ENCODE assay signal across 7 mouse cellular contexts in the genomic region with DNA sequence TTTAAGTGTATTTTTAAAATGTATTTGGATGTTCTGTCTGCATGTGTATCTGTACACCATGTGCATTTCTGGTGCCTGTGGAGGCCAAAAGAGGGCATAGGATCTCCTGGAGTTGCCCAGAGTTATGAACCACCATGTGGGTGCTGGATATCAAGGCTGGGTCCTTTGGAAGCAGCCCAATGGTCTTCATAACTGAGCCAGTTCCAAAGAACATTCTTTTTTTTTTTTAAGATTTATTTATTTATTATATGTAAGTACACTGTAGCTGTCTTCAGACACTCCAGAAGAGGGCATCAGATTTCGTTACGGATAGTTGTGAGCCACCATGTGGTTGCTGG. TPM values are rescaled to one million over a fixed set of nuclear protein-coding genes. Genes with fewer than 3 reads are reported as not detected.
DNase-seq lines count a peak whose midpoint lies in the region; ATAC-seq lines count a peak whose summit lies in the region.
"Not testable (repeated sequence)": the region's sequence is repeated elsewhere in the genome, so short reads cannot be mapped to it uniquely, and the experiment has no call there.

No protein-coding gene starts in this region.

- peak overlapping the region; percentile 63; the same call in 1 of the 2 replicates for H3K4me2 ChIP-seq in forebrain, embryonic 11.5 days (ENCODE audit: low read depth, low read length, severe bottlenecking)
- peak overlapping the region; percentile 67 for H3K4me2 ChIP-seq in hindbrain, embryonic 15.5 days
- peak overlapping the region; percentile 66 for H3K4me2 ChIP-seq in limb, embryonic 12.5 days
- H3K4me2 ChIP-seq in neural tube, embryonic 11.5 days (ENCODE audit: low read depth), result peak overlapping the region; percentile 64

- not testable (repeated sequence) for H3K27ac ChIP-seq in forebrain, embryonic 11.5 days (ENCODE audit: low read depth, low read length); limb, embryonic 12.5 days; midbrain, embryonic 10.5 days (replicated peaks); neural tube, embryonic 11.5 days (ENCODE audit: low read depth, low read length)
- peak overlapping the region; percentile 77 for H3K27ac ChIP-seq in hindbrain, embryonic 15.5 days (replicated peaks)

- H3K9ac ChIP-seq in forebrain, embryonic 11.5 days (ENCODE audit: low read length); limb, embryonic 12.5 days (replicated peaks); neural tube, embryonic 11.5 days (ENCODE audit: low read length): not testable (repeated sequence)
- H3K9ac ChIP-seq in hindbrain, embryonic 15.5 days, result peak overlapping the region; percentile 29; the same call in 1 of the 2 replicates

- DNase-seq in cerebellum, adult 9-10 months, result peak; percentile 63
- not testable (repeated sequence) for DNase-seq in forebrain, embryonic 11.5 days (ENCODE audit: low spot score); midbrain, embryonic 10.5 days (ENCODE audit: low spot score); neural tube, embryonic 11.5 days (ENCODE audit: low spot score)
- DNase-seq in heart, adult 11 months, result peak; percentile 84

- H3K27me3 ChIP-seq in forebrain, embryonic 11.5 days (ENCODE audit: control insufficient read depth, insufficient read depth, low read length); hindbrain, embryonic 15.5 days; limb, embryonic 12.5 days; midbrain, embryonic 10.5 days (ENCODE audit: low read depth, poor library complexity, severe bottlenecking); neural tube, embryonic 11.5 days (ENCODE audit: control insufficient read depth, insufficient read depth, low read length): not testable (repeated sequence)

- H3K9me3 ChIP-seq in forebrain, embryonic 11.5 days (ENCODE audit: control insufficient read depth, low read length); hindbrain, embryonic 15.5 days; limb, embryonic 12.5 days; midbrain, embryonic 10.5 days (replicated peaks); neural tube, embryonic 11.5 days (ENCODE audit: control insufficient read depth, low read length): not testable (repeated sequence)

- H3K4me1 ChIP-seq in forebrain, embryonic 11.5 days (replicated peaks; ENCODE audit: control insufficient read depth, insufficient read depth, low read length); limb, embryonic 12.5 days (replicated peaks); neural tube, embryonic 11.5 days (ENCODE audit: control insufficient read depth, insufficient read depth, low read length): not testable (repeated sequence)
- peaks cover 27% of the 10 kb centered on the region for H3K4me1 ChIP-seq in hindbrain, embryonic 15.5 days (replicated peaks)
- peaks cover 23% of the 10 kb centered on the region for H3K4me1 ChIP-seq in midbrain, embryonic 10.5 days

- not testable (repeated sequence) for H3K4me3 ChIP-seq in forebrain, embryonic 11.5 days (ENCODE audit: low read depth, low read length)
- peak overlapping the region; percentile 94 for H3K4me3 ChIP-seq in hindbrain, embryonic 15.5 days
- peak overlapping the region; percentile 83; the same call in 1 of the 2 replicates for H3K4me3 ChIP-seq in limb, embryonic 12.5 days (replicated peaks)
- peak overlapping the region; percentile 91 for H3K4me3 ChIP-seq in midbrain, embryonic 10.5 days
- peak overlapping the region; percentile 79; the same call in 1 of the 2 replicates for H3K4me3 ChIP-seq in neural tube, embryonic 11.5 days (ENCODE audit: low read depth, low read length)

- WGBS in forebrain, embryonic 11.5 days, result 80% methylated on average over 2 of the region's 2 CpGs
- WGBS in hindbrain, embryonic 15.5 days, result 77% methylated on average over 2 of the region's 2 CpGs
- WGBS in limb, embryonic 12.5 days, result 92% methylated on average over 2 of the region's 2 CpGs
- 80% methylated on average over 2 of the region's 2 CpGs for WGBS in midbrain, embryonic 10.5 days
- 54% methylated on average over 2 of the region's 2 CpGs for WGBS in neural tube, embryonic 11.5 days

- not testable (repeated sequence) for ATAC-seq in forebrain, embryonic 11.5 days (replicated peaks; ENCODE audit: low FRiP score); hindbrain, embryonic 15.5 days (ENCODE audit: low FRiP score, low read depth); neural tube, embryonic 11.5 days (ENCODE audit: insufficient read depth, low FRiP score, low TSS enrichment)
- peak; percentile 43; the same call in 1 of the 2 replicates for ATAC-seq in limb, embryonic 12.5 days (ENCODE audit: insufficient number of reproducible peaks, insufficient read depth, low FRiP score, low TSS enrichment, low read depth)

- H3K36me3 ChIP-seq in forebrain, embryonic 11.5 days (ENCODE audit: control insufficient read depth, insufficient read depth, low read length); hindbrain, embryonic 15.5 days; limb, embryonic 12.5 days; neural tube, embryonic 11.5 days (ENCODE audit: control insufficient read depth, insufficient read depth, low read length): not testable (repeated sequence)
- H3K36me3 ChIP-seq in midbrain, embryonic 10.5 days, result peaks cover 27% of the 10 kb centered on the region

RNA-seq across cellular contexts. Expression of a gene that starts 0.8 kb away (rescaled TPM):
- 167 and 174 TPM in 2 replicates for polyA plus RNA-seq in forebrain, embryonic 11.5 days (2014; fragmentation: Nextera tagmentation; extraction: Ambion mirVana)
- polyA plus RNA-seq in hindbrain, embryonic 15.5 days (2015; fragmentation: Nextera tagmentation; extraction: Ambion mirVana), result 204 and 209 TPM in 2 replicates
- polyA plus RNA-seq in limb, embryonic 12.5 days (2016; fragmentation: Nextera tagmentation; extraction: Ambion mirVana), result 136 and 140 TPM in 2 replicates
- 187 and 202 TPM in 2 replicates for polyA plus RNA-seq in midbrain, embryonic 10.5 days (2016; fragmentation: Nextera tagmentation; extraction: Ambion mirVana)
- polyA plus RNA-seq in neural tube, embryonic 11.5 days (2014; fragmentation: Nextera tagmentation; extraction: Ambion mirVana), result 173 and 197 TPM in 2 replicates

RNA-seq across cellular contexts. Expression of a gene that starts 13.7 kb away (rescaled TPM):
- 22.0 and 28.7 TPM in 2 replicates for polyA plus RNA-seq in forebrain, embryonic 11.5 days (2014; fragmentation: Nextera tagmentation; extraction: Ambion mirVana)
- polyA plus RNA-seq in hindbrain, embryonic 15.5 days (2015; fragmentation: Nextera tagmentation; extraction: Ambion mirVana), result 79.4 and 83.9 TPM in 2 replicates
- 71.0 and 76.7 TPM in 2 replicates for polyA plus RNA-seq in limb, embryonic 12.5 days (2016; fragmentation: Nextera tagmentation; extraction: Ambion mirVana)
- 19.5 and 23.4 TPM in 2 replicates for polyA plus RNA-seq in midbrain, embryonic 10.5 days (2016; fragmentation: Nextera tagmentation; extraction: Ambion mirVana)
- polyA plus RNA-seq in neural tube, embryonic 11.5 days (2014; fragmentation: Nextera tagmentation; extraction: Ambion mirVana), result 29.1 and 32.6 TPM in 2 replicates

RNA-seq across cellular contexts. Expression of a gene that starts 18.1 kb away (rescaled TPM):
- polyA plus RNA-seq in forebrain, embryonic 11.5 days (2014; fragmentation: Nextera tagmentation; extraction: Ambion mirVana), result 541 and 559 TPM in 2 replicates
- polyA plus RNA-seq in hindbrain, embryonic 15.5 days (2015; fragmentation: Nextera tagmentation; extraction: Ambion mirVana), result 480 and 502 TPM in 2 replicates
- 639 and 703 TPM in 2 replicates for polyA plus RNA-seq in limb, embryonic 12.5 days (2016; fragmentation: Nextera tagmentation; extraction: Ambion mirVana)
- 509 and 515 TPM in 2 replicates for polyA plus RNA-seq in midbrain, embryonic 10.5 days (2016; fragmentation: Nextera tagmentation; extraction: Ambion mirVana)
- polyA plus RNA-seq in neural tube, embryonic 11.5 days (2014; fragmentation: Nextera tagmentation; extraction: Ambion mirVana), result 399 and 408 TPM in 2 replicates

RNA-seq across cellular contexts. Expression of a gene that starts 26.6 kb away (rescaled TPM):
- 2.2 and 2.6 TPM in 2 replicates for polyA plus RNA-seq in forebrain, embryonic 11.5 days (2014; fragmentation: Nextera tagmentation; extraction: Ambion mirVana)
- 1.5 TPM in 2 replicates for polyA plus RNA-seq in hindbrain, embryonic 15.5 days (2015; fragmentation: Nextera tagmentation; extraction: Ambion mirVana)
- polyA plus RNA-seq in limb, embryonic 12.5 days (2016; fragmentation: Nextera tagmentation; extraction: Ambion mirVana), result 30.0 and 34.8 TPM in 2 replicates
- polyA plus RNA-seq in midbrain, embryonic 10.5 days (2016; fragmentation: Nextera tagmentation; extraction: Ambion mirVana), result 1.7 and 2.3 TPM in 2 replicates
- polyA plus RNA-seq in neural tube, embryonic 11.5 days (2014; fragmentation: Nextera tagmentation; extraction: Ambion mirVana), result 6.8 and 7.8 TPM in 2 replicates

RNA-seq across cellular contexts. Expression of a gene that starts 31.5 kb away (rescaled TPM):
- polyA plus RNA-seq in forebrain, embryonic 11.5 days (2014; fragmentation: Nextera tagmentation; extraction: Ambion mirVana), result 26.5 and 28.8 TPM in 2 replicates
- 67.0 and 75.2 TPM in 2 replicates for polyA plus RNA-seq in hindbrain, embryonic 15.5 days (2015; fragmentation: Nextera tagmentation; extraction: Ambion mirVana)
- 11.6 and 13.6 TPM in 2 replicates for polyA plus RNA-seq in limb, embryonic 12.5 days (2016; fragmentation: Nextera tagmentation; extraction: Ambion mirVana)
- 27.6 and 36.2 TPM in 2 replicates for polyA plus RNA-seq in midbrain, embryonic 10.5 days (2016; fragmentation: Nextera tagmentation; extraction: Ambion mirVana)
- 31.4 and 37.1 TPM in 2 replicates for polyA plus RNA-seq in neural tube, embryonic 11.5 days (2014; fragmentation: Nextera tagmentation; extraction: Ambion mirVana)
